Mouse (Mus musculus) ES-E14 (cell line): ENCODE data around the gene Uhrf1bp1l.

Experiments
- HCFC1 ChIP-seq: IDR thresholded peaks from 2 replicates; pipeline ENCODE4 v1.6.1; 2012; ENCODE audit warnings: low read length, inconsistent platforms, borderline replicate concordance; ENCODE audit not compliant: insufficient read depth
- ZNF384 ChIP-seq: IDR thresholded peaks from 2 replicates; pipeline ENCODE4 v1.6.1; 2012; ENCODE audit warnings: low read depth, low read length, inconsistent platforms

DNA sequence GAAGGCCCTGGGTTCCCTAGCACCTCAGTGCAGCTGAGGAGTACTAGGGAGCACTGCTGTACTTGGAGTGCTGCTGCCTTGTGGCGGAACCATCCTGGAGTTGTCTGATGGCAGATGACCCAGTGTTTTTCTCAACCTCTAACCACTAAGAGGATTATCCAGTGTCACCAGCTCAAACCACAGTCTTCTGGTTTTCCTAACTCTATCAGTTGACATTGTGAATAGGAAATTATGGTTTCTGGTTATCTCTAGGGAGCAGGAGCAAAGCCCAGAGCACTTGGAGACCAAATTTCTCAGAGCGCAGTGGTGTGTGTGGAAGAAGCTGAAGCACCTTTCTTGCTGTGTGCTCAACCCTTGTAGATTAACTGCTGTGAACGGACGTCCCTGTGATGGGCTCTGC lies 47.1 kb downstream of the Uhrf1bp1l start:
- TF ChIP-seq ZNF384 (no peak), HCFC1 (no peak)
